Mouse (Mus musculus): ENCODE data around the gene Arhgap23. TPM values are rescaled to one million over a fixed set of nuclear protein-coding genes. Genes with fewer than 3 reads are reported as not detected.

Arhgap23 gene
- polyA plus RNA-seq, 1 experiment from 2014 or later = 16.0 TPM

DNA sequence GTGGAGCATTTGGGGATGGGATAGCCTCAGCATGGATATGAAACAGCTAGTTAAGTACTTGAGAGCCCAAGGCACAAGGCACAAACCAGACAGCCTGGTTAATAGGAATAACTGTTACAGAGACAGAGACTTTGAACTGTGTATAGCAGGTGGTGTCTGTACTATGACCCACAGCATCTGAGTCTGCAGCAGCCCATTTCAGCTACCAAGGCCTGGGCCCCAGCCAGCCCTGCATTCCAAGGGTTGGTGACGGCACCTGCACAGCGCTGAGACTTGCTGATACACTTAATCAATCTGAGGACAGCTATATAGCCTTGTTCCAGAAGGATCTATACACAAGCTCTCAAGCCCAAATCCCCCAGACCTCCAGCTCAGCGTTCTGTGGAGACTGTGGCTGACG is 82.2 kb downstream of the Arhgap23 start:
- ChIA-PET CTCF (interaction anchor here (1.2 kb wide), 1 partner anchor 8 kb away, joined by 3 read pairs; no protein-coding TSS in a partner anchor), POLR2A (no interaction called here)
- DNase-seq (ENCODE audit: low read depth, low spot score) = no peak
- no peak for ATAC-seq
- no peaks in the 10 kb centered on the region for H3K27me3 ChIP-seq
- no peak for TF ChIP-seq CTCF (IDR thresholded peaks at IDR 0.05)
- in situ Hi-C loops (cut with MboI; ENCODE audit: low pct_unique_long_range_greater_than_20kb) = no loop called here

DNA sequence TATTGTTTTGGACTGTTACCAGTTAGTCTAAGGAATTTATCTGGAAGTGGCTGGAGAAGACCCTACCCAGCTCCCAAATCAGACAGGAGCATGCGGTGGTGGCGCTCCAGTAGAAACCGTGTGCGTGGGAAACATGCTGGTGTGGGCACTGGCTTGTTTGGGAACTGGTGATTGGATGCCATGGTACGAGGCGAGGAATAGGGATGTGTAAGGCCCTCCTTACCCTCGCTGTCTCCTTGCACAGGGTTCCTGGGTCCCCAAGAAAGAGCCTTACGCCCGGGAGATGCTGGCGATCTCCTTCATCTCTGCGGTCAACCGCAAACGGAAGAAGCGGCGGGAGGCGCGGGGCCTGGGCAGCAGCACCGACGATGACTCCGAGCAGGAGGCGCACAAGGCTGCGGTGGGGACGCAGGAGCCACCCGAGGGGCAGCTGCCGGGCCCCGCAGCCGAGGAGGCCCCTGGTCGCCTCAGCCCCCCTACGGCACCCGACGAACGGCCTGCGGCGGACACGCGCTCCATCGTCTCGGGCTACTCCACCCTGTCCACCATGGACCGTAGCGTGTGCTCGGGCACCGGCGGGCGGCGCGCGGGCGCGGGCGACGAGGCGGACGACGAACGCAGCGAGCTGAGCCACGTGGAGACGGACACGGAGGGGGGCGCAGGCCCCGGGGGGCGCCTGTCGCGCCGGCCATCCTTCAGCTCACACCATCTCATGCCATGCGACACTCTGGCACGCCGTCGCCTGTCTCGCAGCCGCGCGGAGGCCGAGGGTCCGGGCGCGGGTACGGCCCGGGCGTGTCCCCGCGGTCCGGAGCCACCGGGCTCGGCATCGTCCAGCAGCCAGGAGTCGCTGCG is 84.8 kb downstream of the Arhgap23 start, which contains the start of gene 4933428G20Rik:
TSS of gene 4933428G20Rik (minus strand) at position 476 of the 855 bp plus-strand sequence.
- in situ Hi-C loops (cut with MboI; ENCODE audit: low pct_unique_long_range_greater_than_20kb) = no loop called here
- POLR2A ChIA-PET = no interaction called here
- no peak for ATAC-seq

DNA sequence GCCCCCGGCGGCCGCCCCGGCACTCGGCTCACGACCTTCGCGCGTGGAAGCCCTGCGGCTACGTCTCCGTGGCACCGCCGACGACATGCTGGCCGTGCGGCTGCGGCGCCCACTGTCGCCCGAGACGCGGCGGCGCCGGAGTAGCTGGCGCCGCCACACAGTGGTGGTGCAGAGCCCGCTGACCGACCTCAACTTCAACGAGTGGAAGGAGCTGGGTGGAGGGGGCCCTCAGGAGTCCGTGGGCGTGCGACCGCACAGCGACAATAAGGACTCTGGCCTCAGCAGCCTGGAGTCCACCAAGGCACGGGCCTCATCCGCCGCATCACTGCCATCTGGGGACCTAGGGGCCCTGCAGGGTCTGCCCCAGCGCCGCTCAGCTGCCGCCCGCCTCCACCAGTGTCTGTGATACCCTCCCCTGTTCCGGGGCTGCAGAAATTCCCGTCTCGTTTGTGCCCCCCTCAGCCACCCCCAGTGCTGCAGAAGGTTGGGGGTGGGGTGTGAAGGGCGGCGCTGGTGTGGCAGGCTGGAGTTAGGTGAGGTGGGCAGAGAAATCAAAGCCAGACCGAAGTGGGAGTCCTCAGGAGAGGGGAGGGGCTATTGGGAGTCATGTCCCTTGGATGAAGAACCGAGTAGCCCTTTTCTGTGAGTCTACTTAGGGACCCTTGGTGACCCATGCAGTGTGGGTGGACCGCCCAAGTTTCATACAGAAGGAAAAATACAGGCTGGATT is 85.6 kb downstream of the Arhgap23 start:
- POLR2A ChIA-PET = no interaction called here
- CTCF ChIA-PET = no interaction called here
- DNase-seq (ENCODE audit: low read depth, low spot score) = no peak
- H3K27me3 ChIP-seq = no peaks in the 10 kb centered on the region
- no peak for ATAC-seq
- in situ Hi-C loops (cut with MboI; ENCODE audit: low pct_unique_long_range_greater_than_20kb) = no loop called here
- no peak for TF ChIP-seq CTCF (IDR thresholded peaks at IDR 0.05)

More for the DNA sequence above, 84.8 kb downstream of the Arhgap23 start, which contains the start of gene 4933428G20Rik:
- no peak for DNase-seq (ENCODE audit: low read depth, low spot score)
- H3K27me3 ChIP-seq = no peaks in the 10 kb centered on the region
- no peak for TF ChIP-seq CTCF (IDR thresholded peaks at IDR 0.05)
- CTCF ChIA-PET = no interaction called here

DNA sequence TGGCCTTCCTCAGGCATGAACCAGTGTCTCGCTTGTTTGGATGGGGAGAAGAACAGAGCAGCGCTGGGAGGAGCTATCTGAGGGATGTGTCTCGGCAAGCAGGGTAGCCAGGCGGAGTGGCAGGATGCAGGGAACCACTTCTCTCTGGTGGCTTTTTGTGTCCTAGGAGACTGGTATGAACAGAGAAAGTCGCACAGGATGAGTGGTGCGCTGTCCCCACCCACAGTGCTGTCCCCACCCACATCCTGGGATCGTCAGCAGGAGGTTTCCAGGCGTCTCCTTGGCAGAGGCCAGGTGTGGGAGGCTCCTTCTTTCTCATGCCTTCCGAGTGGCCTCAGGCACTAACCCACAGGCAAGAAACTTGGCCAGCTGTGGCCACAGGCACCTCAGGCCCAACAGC is 87.0 kb downstream of the Arhgap23 start:
- ChIA-PET POLR2A (no interaction called here), CTCF (interaction anchor here (1.5 kb wide), 1 partner anchor 13 kb away, joined by 4 read pairs; no protein-coding TSS in a partner anchor)
- in situ Hi-C loops (cut with MboI; ENCODE audit: low pct_unique_long_range_greater_than_20kb) = no loop called here
- H3K27me3 ChIP-seq = no peaks in the 10 kb centered on the region
- DNase-seq (ENCODE audit: low read depth, low spot score) (no peak), ATAC-seq (no peak)
- no peak for TF ChIP-seq CTCF (IDR thresholded peaks at IDR 0.05)

DNA sequence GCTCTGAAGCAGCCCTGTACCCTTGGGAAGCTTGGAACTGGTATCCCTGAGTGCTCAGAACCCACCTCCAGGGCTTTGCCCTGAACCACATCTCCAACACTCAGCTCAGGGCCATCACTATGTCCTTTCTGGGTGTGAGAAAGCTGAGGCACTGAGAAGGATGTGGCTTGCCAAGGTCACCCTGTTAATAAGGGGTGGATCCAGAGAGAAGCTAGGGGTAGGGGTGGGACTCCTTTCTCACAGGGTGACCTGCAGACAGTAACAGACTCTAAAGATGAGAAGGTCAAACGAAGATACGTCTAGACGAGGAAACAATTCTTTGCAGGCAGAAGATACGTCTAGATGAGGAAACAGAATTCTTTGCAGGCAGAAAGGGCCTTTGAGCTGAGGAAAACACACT is 87.5 kb downstream of the Arhgap23 start:
- H3K27me3 ChIP-seq = no peaks in the 10 kb centered on the region
- TF ChIP-seq CTCF (IDR thresholded peaks at IDR 0.05) = no peak
- ChIA-PET POLR2A (no interaction called here), CTCF (interaction anchor here (1.5 kb wide), 1 partner anchor 13 kb away, joined by 4 read pairs; no protein-coding TSS in a partner anchor)
- in situ Hi-C loops (cut with MboI; ENCODE audit: low pct_unique_long_range_greater_than_20kb) = no loop called here
- ATAC-seq (no peak), DNase-seq (ENCODE audit: low read depth, low spot score) (no peak)

DNA sequence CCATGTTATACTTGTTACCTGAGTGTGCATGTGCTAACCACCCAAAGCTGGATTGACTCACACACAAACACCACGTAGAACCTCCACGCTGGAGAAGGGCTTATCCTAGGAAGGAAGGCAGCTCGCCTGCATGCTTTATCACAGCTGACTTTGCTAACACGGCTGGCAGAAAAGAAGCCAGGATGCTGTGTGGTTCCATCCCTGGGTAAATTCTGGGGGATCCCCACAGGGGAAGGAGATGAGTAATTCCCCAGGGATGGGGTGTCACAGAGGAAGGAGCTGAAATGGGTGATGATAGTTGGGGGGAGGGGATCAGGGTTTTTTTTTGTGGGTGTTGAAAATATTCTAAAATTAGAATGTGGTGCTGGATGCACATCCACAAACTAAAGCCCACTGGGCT is 90.5 kb downstream of the Arhgap23 start:
- TF ChIP-seq CTCF (IDR thresholded peaks at IDR 0.05) = no peak
- ATAC-seq = no peak
- no peaks in the 10 kb centered on the region for H3K27me3 ChIP-seq
- in situ Hi-C loops (cut with MboI; ENCODE audit: low pct_unique_long_range_greater_than_20kb) = no loop called here
- CTCF ChIA-PET = interaction anchor here (0.8 to 3.1 kb wide), 2 partner anchors 16 to 17 kb away, joined by 3 to 6 read pairs; no protein-coding TSS in a partner anchor
- DNase-seq (ENCODE audit: low read depth, low spot score) = no peak
- POLR2A ChIA-PET = no interaction called here

DNA sequence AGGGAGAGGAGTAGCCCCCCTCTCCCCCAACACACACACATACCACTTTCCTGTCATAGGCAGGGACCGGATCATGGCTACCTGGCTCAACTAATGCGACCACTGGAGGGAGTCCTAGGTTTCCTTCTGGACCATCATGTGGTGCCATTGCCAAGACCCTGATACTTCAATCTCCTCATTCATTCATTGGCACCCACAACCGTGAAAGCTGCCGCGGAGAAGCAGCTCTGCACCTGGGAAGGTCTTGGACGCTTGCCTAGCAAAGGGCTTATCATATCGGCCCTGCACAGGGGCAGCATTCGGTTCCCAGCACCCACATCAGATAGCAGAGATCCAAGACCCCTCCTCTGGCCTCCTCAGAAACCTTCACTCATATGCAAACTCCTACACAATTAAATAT is 91.0 kb downstream of the Arhgap23 start:
- H3K27me3 ChIP-seq = no peaks in the 10 kb centered on the region
- no peak for ATAC-seq
- no peak for DNase-seq (ENCODE audit: low read depth, low spot score)
- POLR2A ChIA-PET = interaction anchor here (0.6 to 0.9 kb wide), 2 partner anchors 11 to 135 kb away, joined by 3 read pairs; no protein-coding TSS in a partner anchor
- CTCF ChIA-PET = interaction anchor here (0.8 to 3.1 kb wide), 2 partner anchors 17 kb away, joined by 3 to 6 read pairs; no protein-coding TSS in a partner anchor
- in situ Hi-C loops (cut with MboI; ENCODE audit: low pct_unique_long_range_greater_than_20kb) = no loop called here
- TF ChIP-seq CTCF (IDR thresholded peaks at IDR 0.05) = no peak

DNA sequence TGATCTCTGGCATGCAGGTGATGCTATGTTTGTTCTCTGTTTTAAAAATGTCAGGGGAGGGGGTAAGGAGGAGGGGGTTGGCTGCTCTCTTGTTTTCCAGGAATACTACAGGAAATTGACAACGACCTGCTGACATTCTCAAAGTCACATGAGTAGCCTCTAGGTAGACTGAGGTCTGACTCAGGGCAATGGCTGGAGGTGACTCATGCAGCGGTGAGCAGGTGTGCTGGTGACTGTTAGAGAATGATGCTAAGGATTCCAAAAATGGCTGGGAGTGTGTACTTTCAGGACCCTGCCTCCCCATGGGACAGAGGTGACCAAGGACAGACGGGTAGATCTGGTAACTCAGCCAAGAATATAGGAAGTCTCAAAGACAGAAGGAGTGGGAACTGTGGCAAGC is 92.9 kb downstream of the Arhgap23 start:
- ATAC-seq (no peak), DNase-seq (ENCODE audit: low read depth, low spot score) (no peak)
- ChIA-PET CTCF (no interaction called here), POLR2A (interaction anchor here (0.6 kb wide), 1 partner anchor 109 kb away, joined by 10 read pairs; no protein-coding TSS in a partner anchor)
- TF ChIP-seq CTCF (IDR thresholded peaks at IDR 0.05) = no peak
- H3K27me3 ChIP-seq = no peaks in the 10 kb centered on the region
- in situ Hi-C loops (cut with MboI; ENCODE audit: low pct_unique_long_range_greater_than_20kb) = no loop called here

DNA sequence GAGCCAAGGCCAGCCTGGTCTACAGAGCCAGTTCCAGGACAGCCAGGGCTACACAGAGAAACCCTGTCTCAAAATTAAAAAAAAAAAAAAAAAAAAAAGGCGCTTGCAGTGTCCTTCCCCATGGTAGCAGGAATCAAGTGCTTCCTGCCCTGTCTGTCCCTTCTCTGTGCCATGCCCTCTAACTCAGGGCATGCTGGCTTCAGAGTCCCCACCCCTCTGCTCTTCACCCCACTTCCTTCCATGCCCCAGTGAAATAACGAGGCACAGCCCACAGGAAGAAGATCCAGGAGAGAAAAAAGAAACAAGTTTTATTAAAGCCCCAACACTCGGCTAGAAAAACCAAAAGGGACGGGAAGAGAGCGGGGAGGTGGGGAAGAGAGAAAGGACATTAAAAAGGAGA is 93.7 kb downstream of the Arhgap23 start:
- TF ChIP-seq CTCF (IDR thresholded peaks at IDR 0.05) = no peak
- ChIA-PET POLR2A (interaction anchor here (0.6 kb wide), 1 partner anchor 109 kb away, joined by 10 read pairs; no protein-coding TSS in a partner anchor), CTCF (no interaction called here)
- no peaks in the 10 kb centered on the region for H3K27me3 ChIP-seq
- DNase-seq (ENCODE audit: low read depth, low spot score) (no peak), ATAC-seq (no peak)
- in situ Hi-C loops (cut with MboI; ENCODE audit: low pct_unique_long_range_greater_than_20kb) = no loop called here

DNA sequence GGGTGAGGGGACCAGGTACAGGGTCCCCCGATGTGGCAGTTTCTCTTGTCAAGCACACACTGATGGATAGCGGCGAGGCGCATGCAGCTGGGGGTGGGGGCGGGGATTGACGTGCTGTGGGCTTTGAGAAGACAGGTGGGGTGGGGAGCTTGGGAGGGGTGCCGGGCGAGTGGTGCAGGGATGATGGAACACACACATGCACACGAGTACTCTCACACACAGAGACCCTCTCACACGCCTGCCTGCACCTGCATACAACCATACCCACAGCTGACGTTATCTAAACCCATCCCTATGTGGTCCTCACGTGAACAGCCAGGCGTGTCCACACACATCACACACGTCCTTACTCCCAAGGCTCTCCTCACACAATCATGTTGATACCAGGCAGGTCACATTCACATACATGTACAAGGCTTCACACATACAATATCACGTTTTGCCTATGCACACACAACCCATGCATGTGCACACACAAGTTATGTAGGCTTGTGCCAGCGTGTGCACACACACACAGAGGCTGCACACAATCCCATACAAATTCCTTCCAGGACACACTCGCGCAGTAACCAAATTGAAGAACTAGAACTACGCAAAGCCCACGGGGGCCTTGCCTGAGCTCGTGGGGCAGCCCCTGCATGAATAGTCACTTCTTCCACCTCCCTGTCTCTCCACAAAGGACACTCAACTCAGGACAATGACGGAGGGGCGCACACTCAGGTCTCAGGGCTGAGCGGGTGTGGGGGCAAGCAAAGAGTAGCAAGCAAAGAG is 94.6 kb downstream of the Arhgap23 start:
- DNase-seq (ENCODE audit: low read depth, low spot score) (no peak), ATAC-seq (no peak)
- no peak for TF ChIP-seq CTCF (IDR thresholded peaks at IDR 0.05)
- H3K27me3 ChIP-seq = no peaks in the 10 kb centered on the region
- CTCF ChIA-PET = no interaction called here
- in situ Hi-C loops (cut with MboI; ENCODE audit: low pct_unique_long_range_greater_than_20kb) = no loop called here
- POLR2A ChIA-PET = no interaction called here

Data from Patski (cell line).